ENCODE assay signal across 11 mouse cellular contexts in genomic region chr5:64468307-64468706, GRCm38 (mm10).
"Had no signal": no experiment of that assay in that cellular context is flagged by ENCODE, and none has a peak within 500 bp of the region (broad histone marks: within the 10 kb centered on the region; RNA-seq: fewer than 3 reads in every experiment).

No protein-coding gene starts in this region.

- H3K9me3 ChIP-seq: limb, embryonic 10.5 days; liver, embryonic 12.5 days; midbrain, embryonic 13.5 days; stomach, embryonic 15.5 days had no signal

- H3K36me3 ChIP-seq: limb, embryonic 10.5 days; liver, embryonic 12.5 days; midbrain, embryonic 13.5 days; stomach, embryonic 15.5 days had no signal

- H3K4me1 ChIP-seq: midbrain, embryonic 13.5 days; stomach, embryonic 15.5 days had no signal

- H3K27me3 ChIP-seq: midbrain, embryonic 13.5 days; stomach, embryonic 15.5 days had no signal

- H3K4me3 ChIP-seq: layer of hippocampus, adult 2 months; limb, embryonic 10.5 days; liver, embryonic 12.5 days; midbrain, embryonic 13.5 days; stomach, embryonic 15.5 days had no signal

- H3K9ac ChIP-seq: liver, embryonic 12.5 days; midbrain, embryonic 13.5 days; stomach, embryonic 15.5 days had no signal

- H3K4me2 ChIP-seq: liver, embryonic 12.5 days; midbrain, embryonic 13.5 days; stomach, embryonic 15.5 days had no signal

- H3K27ac ChIP-seq: hindbrain, postnatal 0 days; layer of hippocampus, adult 2 months; limb, embryonic 10.5 days; liver, embryonic 12.5 days; macrophage; midbrain, embryonic 13.5 days; stomach, embryonic 15.5 days had no signal

- DNase-seq: kidney, adult 18-20 months; kidney, postnatal 10 days; kidney, postnatal 4 days; right cerebral cortex, postnatal 14 days had no signal

- ATAC-seq: hindbrain, postnatal 0 days; liver, embryonic 12.5 days; midbrain, embryonic 13.5 days had no signal
